Mouse (Mus musculus): ENCODE results near the gene Gdf11.

Gdf11 gene

GRCm38 (mm10) chr10:128891296-128892094 is at the start of gene Gdf11:
Gdf11 (minus strand) TSS chr10:128891718.
- DNase-seq (ENCODE audit: low spot score) = peak; percentile 94

GRCm38 (mm10) chr10:128940475-128941061 is 49.0 kb upstream of the Gdf11 start:
- DNase-seq (ENCODE audit: low spot score) = no peak

- no peak for DNase-seq (ENCODE audit: low spot score)
Observed at GRCm38 (mm10) chr10:128938974-128939373, 47.5 kb upstream of the Gdf11 start.

GRCm38 (mm10) chr10:128938457-128938856 is 46.9 kb upstream of the Gdf11 start:
- DNase-seq (ENCODE audit: low spot score) = peak; percentile 42

- DNase-seq (ENCODE audit: low spot score) = no peak
Observed at GRCm38 (mm10) chr10:128937756-128938390, 46.4 kb upstream of the Gdf11 start.

- no peak for DNase-seq (ENCODE audit: low spot score)
Observed at GRCm38 (mm10) chr10:128935826-128936440, 44.4 kb upstream of the Gdf11 start.

GRCm38 (mm10) chr10:128934997-128935787 is 43.7 kb upstream of the Gdf11 start:
- no peak for DNase-seq (ENCODE audit: low spot score)

GRCm38 (mm10) chr10:128933976-128934721 is 42.6 kb upstream of the Gdf11 start:
- no peak for DNase-seq (ENCODE audit: low spot score)

- DNase-seq (ENCODE audit: low spot score) = no peak
Observed at GRCm38 (mm10) chr10:128933574-128933973, 42.1 kb upstream of the Gdf11 start, which contains the start of gene Itga7. Itga7 (plus strand) TSS chr10:128933818.

GRCm38 (mm10) chr10:128931441-128931840 is 39.9 kb upstream of the Gdf11 start:
- no peak for DNase-seq (ENCODE audit: low spot score)

GRCm38 (mm10) chr10:128929638-128930378 is 38.3 kb upstream of the Gdf11 start:
- no peak for DNase-seq (ENCODE audit: low spot score)

GRCm38 (mm10) chr10:128928356-128928755 is 36.8 kb upstream of the Gdf11 start:
- peak; percentile 84 for DNase-seq (ENCODE audit: low spot score)

GRCm38 (mm10) chr10:128923935-128924334 is 32.4 kb upstream of the Gdf11 start, which contains the start of gene Bloc1s1:
Bloc1s1 (minus strand) TSS chr10:128924035.
- DNase-seq (ENCODE audit: low spot score) = no peak

GRCm38 (mm10) chr10:128923013-128923691 is 31.6 kb upstream of the Gdf11 start:
- DNase-seq (ENCODE audit: low spot score) = peak; percentile 99

GRCm38 (mm10) chr10:128922822-128923012 is 31.2 kb upstream of the Gdf11 start, which contains the start of gene Rdh5:
Rdh5 (minus strand) TSS chr10:128922888.
- DNase-seq (ENCODE audit: low spot score) = no peak

GRCm38 (mm10) chr10:128921883-128922821 is 30.6 kb upstream of the Gdf11 start:
- peak; percentile 94 for DNase-seq (ENCODE audit: low spot score)

GRCm38 (mm10) chr10:128921251-128921650 is 29.7 kb upstream of the Gdf11 start:
- DNase-seq (ENCODE audit: low spot score) = no peak

GRCm38 (mm10) chr10:128920736-128921161 is 29.2 kb upstream of the Gdf11 start:
- DNase-seq (ENCODE audit: low spot score) = no peak

GRCm38 (mm10) chr10:128919966-128920365 is 28.4 kb upstream of the Gdf11 start:
- DNase-seq (ENCODE audit: low spot score) = no peak
